Mouse (Mus musculus) liver, embryonic 16.5 days (tissue): ENCODE data around the gene Lin37. TPM values are rescaled to one million over a fixed set of nuclear protein-coding genes. Genes with fewer than 3 reads are reported as not detected.

ENCODE experiments used
- ATAC-seq: fragments of 200-750 bp; cut with Nextera tagmentation; 2 replicates; pipeline ENCODE4 v1.8.0; 2017; ENCODE audit warnings: low read depth, mild to moderate bottlenecking, moderate number of reproducible peaks, moderate library complexity
- H3K27ac ChIP-seq: fragments of 300-500 bp; sonication (generic); 2 replicates; pipeline ENCODE4 v1.5.1; 2014; ENCODE audit warnings: mild to moderate bottlenecking, low read length
- H3K27me3 ChIP-seq: fragments of 300-500 bp; sonication (generic); 2 replicates; pipeline ENCODE4 v1.6.1; 2014; ENCODE audit warnings: low read depth, low read length, mixed read lengths; ENCODE audit not compliant: control insufficient read depth, insufficient read depth
- H3K36me3 ChIP-seq: fragments of 300-500 bp; sonication (generic); 2 replicates; pipeline ENCODE4 v1.6.1; 2014; ENCODE audit warnings: mild to moderate bottlenecking; ENCODE audit not compliant: control insufficient read depth, insufficient read depth
- H3K4me1 ChIP-seq: fragments of 300-500 bp; sonication (generic); 2 replicates; pipeline ENCODE4 v1.6.1; 2014; ENCODE audit warnings: low read depth, low read length, mixed read lengths; ENCODE audit not compliant: control insufficient read depth
- H3K4me2 ChIP-seq: fragments of 300-500 bp; sonication (generic); 2 replicates; pipeline ENCODE4 v1.6.1; 2014; ENCODE audit warnings: low read depth, low read length, mixed read lengths
- H3K4me3 ChIP-seq: fragments of 300-500 bp; sonication (generic); 2 replicates; pipeline ENCODE4 v1.5.1; 2014; ENCODE audit warnings: low read depth, mild to moderate bottlenecking, low read length
- H3K9ac ChIP-seq: fragments of 300-500 bp; sonication (generic); 2 replicates; pipeline ENCODE4 v1.6.1; 2014; ENCODE audit warnings: low read depth, low read length
- H3K9me3 ChIP-seq: fragments of 300-500 bp; sonication (generic); replicated peaks from 2 replicates; pipeline ENCODE4 v1.6.1; 2016; ENCODE audit warnings: low read length; ENCODE audit not compliant: control insufficient read depth
- WGBS: fragments of 180-500 bp; shearing (Covaris S2); extraction: QIAGEN DNeasy Blood & Tissue Kit; methylation state at CpG from one replicate; pipeline ENCODE4 v1.1.7; 2014; ENCODE audit not compliant: insufficient replicate concordance; 5-methylcytosine and 5-hydroxymethylcytosine counted together
- polyA plus RNA-seq: library from polyadenylated mRNA; unstranded; fragments of >200 nt; fragmentation: Nextera tagmentation; extraction: Ambion mirVana; gene quantifications from 2 replicates; pipeline ENCODE4 v1.2.1, GENCODE M21; 2015

The Lin37 gene
- polyA plus RNA-seq, 1 experiment from 2014 or later = 23.7 TPM

- Histone ChIP-seq H3K4me2 (no peak overlapping the region), H3K27me3 (no peaks in the 10 kb centered on the region), H3K9me3 (no peaks in the 10 kb centered on the region), H3K9ac (no peak overlapping the region), H3K36me3 (peaks cover 7% of the 10 kb centered on the region), H3K4me1 (no peaks in the 10 kb centered on the region), H3K4me3 (no peak overlapping the region), H3K27ac (no peak overlapping the region)
- ATAC-seq = no peak
- WGBS = 74% methylated on average over 14 of the region's 14 CpGs
Measured at GRCm38 (mm10) chr7:30526981-30527380, 32.7 kb downstream of the Lin37 start.

DNA sequence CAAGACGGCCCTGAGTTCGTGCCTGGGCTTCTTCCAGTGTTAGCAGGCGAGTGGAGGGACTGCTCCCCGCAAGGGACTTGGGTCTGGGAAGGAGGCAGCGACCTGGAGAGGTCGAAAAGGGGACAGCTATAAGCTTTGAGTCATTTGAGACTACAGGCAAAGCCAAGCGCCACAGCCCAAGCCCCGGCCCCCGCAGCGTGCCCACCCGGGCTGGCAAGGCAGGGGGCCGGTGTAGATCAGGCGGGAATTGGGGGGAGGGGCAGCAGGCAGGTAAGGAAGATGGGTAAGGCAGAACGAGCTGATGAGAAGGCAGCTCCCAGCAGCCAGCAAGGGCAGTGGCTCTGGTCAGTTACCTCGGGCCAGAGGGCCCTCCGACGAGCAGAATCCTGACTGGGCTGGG lies 33.2 kb downstream of the Lin37 start:
- Histone ChIP-seq H3K9me3 (no peaks in the 10 kb centered on the region), H3K27me3 (no peaks in the 10 kb centered on the region), H3K9ac (no peak overlapping the region), H3K27ac (no peak overlapping the region), H3K4me3 (no peak overlapping the region), H3K4me1 (no peaks in the 10 kb centered on the region), H3K4me2 (no peak overlapping the region), H3K36me3 (peaks cover 4% of the 10 kb centered on the region)
- whole genome bisulfite sequencing = 66% methylated on average over 17 of the region's 17 CpGs
- no peak for ATAC-seq

- 53% methylated on average over 10 of the region's 10 CpGs for WGBS
- Histone ChIP-seq H3K4me1 (no peaks in the 10 kb centered on the region), H3K9ac (no peak overlapping the region), H3K9me3 (no peaks in the 10 kb centered on the region), H3K36me3 (peaks cover 3% of the 10 kb centered on the region), H3K27ac (no peak overlapping the region), H3K4me2 (no peak overlapping the region), H3K4me3 (no peak overlapping the region), H3K27me3 (no peaks in the 10 kb centered on the region)
- ATAC-seq = no peak
Measured at GRCm38 (mm10) chr7:30525954-30526353, 33.7 kb downstream of the Lin37 start.

DNA sequence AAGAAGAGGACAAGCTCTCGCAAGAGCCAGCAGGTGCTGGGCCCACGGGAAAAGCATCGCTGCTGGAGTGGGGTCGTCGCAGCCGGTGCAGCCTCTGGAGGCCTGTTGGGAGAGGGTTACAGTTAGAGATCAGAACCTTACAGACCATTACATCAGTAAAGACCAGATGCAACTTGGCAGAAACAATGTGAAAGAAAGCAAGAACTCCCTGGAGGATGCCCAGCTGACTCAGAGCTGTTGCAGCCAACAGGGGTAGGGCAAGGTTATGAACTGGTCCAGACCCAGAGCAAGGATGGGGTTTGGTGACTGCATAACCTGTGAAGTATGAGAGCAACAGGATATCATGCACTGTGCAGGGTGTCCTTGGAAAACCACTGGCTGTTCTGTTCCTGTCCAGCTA lies 35.2 kb downstream of the Lin37 start:
- no peaks in the 10 kb centered on the region for H3K9me3 ChIP-seq
- no peak for ATAC-seq
- H3K4me3 ChIP-seq = no peak overlapping the region
- peaks cover 3% of the 10 kb centered on the region; the same call in 1 of the 2 replicates for H3K36me3 ChIP-seq
- no peak overlapping the region for H3K4me2 ChIP-seq
- no peaks in the 10 kb centered on the region for H3K4me1 ChIP-seq
- H3K27me3 ChIP-seq = no peaks in the 10 kb centered on the region
- no peak overlapping the region for H3K9ac ChIP-seq
- 80% methylated on average over 6 of the region's 6 CpGs for WGBS
- no peak overlapping the region for H3K27ac ChIP-seq

GRCm38 (mm10) chr7:30522871-30523270 lies 36.8 kb downstream of the Lin37 start:
- H3K27me3 ChIP-seq = no peaks in the 10 kb centered on the region
- H3K4me1 ChIP-seq = no peaks in the 10 kb centered on the region
- no peak for ATAC-seq
- 79% methylated on average over 10 of the region's 10 CpGs for WGBS
- H3K9ac ChIP-seq = no peak overlapping the region
- no peak overlapping the region for H3K27ac ChIP-seq
- H3K4me3 ChIP-seq = no peak overlapping the region
- no peak overlapping the region for H3K4me2 ChIP-seq
- H3K9me3 ChIP-seq = no peaks in the 10 kb centered on the region
- H3K36me3 ChIP-seq = peaks cover under 1% of the 10 kb centered on the region; the same call in 1 of the 2 replicates

DNA sequence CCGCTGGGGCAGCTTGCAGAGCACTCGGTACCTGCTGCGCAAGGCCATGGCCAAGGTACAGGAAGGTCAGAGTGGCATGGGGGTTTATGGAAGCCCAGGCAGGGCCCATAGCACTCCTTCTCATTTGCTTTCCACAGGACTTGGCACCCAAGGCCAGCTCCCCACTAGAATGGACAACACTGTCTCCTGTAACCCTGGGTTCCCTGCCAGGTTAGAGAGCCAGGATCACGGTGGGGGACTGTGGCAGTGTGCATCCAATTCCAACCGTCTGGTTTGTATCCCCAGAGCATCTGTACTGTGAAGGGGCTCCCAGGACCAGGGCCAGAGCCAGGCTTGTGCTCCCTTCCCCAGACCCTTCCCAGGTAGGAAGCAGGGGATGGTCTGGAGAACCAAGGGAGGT lies 38.8 kb downstream of the Lin37 start:
- no peak overlapping the region for H3K4me2 ChIP-seq
- H3K27me3 ChIP-seq = no peaks in the 10 kb centered on the region
- no peak overlapping the region for H3K9ac ChIP-seq
- H3K36me3 ChIP-seq = no peaks in the 10 kb centered on the region
- 66% methylated on average over 5 of the region's 5 CpGs for WGBS
- no peaks in the 10 kb centered on the region for H3K9me3 ChIP-seq
- H3K4me3 ChIP-seq = no peak overlapping the region
- H3K4me1 ChIP-seq = no peaks in the 10 kb centered on the region
- H3K27ac ChIP-seq = no peak overlapping the region
- ATAC-seq = no peak

DNA sequence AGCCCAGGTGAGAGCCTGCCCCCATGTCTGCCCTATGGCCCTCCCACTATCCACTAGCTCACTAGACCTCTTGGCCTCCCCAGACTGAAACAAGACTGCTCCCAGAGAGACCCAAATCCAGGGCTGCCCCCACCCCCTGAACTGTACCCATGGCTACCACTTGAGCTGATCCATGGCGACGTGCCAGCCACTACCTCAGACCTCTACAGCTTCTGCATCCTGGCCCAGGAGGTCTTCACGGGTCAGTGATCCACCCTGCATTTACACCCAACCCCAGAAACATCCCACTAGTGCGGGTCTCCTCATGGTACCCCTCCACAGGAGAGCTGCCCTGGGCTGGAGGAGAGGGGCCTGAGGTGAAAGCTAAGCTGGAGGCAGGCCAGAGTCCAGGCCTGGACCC lies 39.2 kb downstream of the Lin37 start:
- H3K4me2 ChIP-seq = no peak overlapping the region
- no peak for ATAC-seq
- H3K27me3 ChIP-seq = no peaks in the 10 kb centered on the region
- no peak overlapping the region for H3K27ac ChIP-seq
- H3K4me3 ChIP-seq = no peak overlapping the region
- WGBS = 59% methylated on average over 4 of the region's 4 CpGs
- no peak overlapping the region for H3K9ac ChIP-seq
- H3K4me1 ChIP-seq = no peaks in the 10 kb centered on the region
- H3K36me3 ChIP-seq = no peaks in the 10 kb centered on the region
- H3K9me3 ChIP-seq = no peaks in the 10 kb centered on the region

DNA sequence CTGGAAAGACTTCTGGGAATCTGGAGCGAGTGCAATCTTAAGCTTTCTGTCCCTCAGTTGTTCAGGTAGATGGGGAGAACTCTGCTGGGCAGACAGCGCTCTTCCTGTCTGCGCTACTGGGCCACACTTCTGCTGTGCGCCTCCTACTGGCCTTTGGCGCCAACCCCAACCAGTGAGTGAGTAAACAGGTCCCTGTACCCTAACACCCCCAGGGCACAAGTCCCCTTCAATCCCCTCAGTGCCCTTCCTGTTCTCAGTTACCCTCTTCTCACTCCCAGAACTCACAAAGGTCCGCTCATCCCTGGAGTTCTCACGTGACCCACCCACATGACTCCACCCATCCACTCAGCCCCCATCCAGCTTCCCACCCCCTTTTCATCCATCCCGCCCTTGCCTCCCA lies 41.3 kb downstream of the Lin37 start:
- ATAC-seq = no peak
- 37% methylated on average over 8 of the region's 8 CpGs for WGBS

GRCm38 (mm10) chr7:30515003-30515760 lies 44.5 kb downstream of the Lin37 start:
- Histone ChIP-seq H3K27ac (no peak overlapping the region), H3K27me3 (no peaks in the 10 kb centered on the region), H3K36me3 (no peaks in the 10 kb centered on the region), H3K4me2 (no peak overlapping the region), H3K4me1 (no peaks in the 10 kb centered on the region), H3K4me3 (no peak overlapping the region), H3K9ac (no peak overlapping the region), H3K9me3 (no peaks in the 10 kb centered on the region)
- WGBS = 52% methylated on average over 24 of the region's 24 CpGs
- ATAC-seq = peak; percentile 65

More for the DNA sequence above, 41.3 kb downstream of the Lin37 start:
- H3K4me2 ChIP-seq = no peak overlapping the region
- H3K27me3 ChIP-seq = no peaks in the 10 kb centered on the region
- H3K9me3 ChIP-seq = no peaks in the 10 kb centered on the region
- H3K4me3 ChIP-seq = no peak overlapping the region
- H3K36me3 ChIP-seq = no peaks in the 10 kb centered on the region
- H3K9ac ChIP-seq = no peak overlapping the region
- no peak overlapping the region for H3K27ac ChIP-seq
- H3K4me1 ChIP-seq = no peaks in the 10 kb centered on the region
